Mouse (Mus musculus): ENCODE results near the gene Slit3. TPM values are rescaled to one million over a fixed set of nuclear protein-coding genes. Genes with fewer than 3 reads are reported as not detected.

The Slit3 gene
- polyA plus RNA-seq, 1 experiment, result 6.6 TPM

DNA sequence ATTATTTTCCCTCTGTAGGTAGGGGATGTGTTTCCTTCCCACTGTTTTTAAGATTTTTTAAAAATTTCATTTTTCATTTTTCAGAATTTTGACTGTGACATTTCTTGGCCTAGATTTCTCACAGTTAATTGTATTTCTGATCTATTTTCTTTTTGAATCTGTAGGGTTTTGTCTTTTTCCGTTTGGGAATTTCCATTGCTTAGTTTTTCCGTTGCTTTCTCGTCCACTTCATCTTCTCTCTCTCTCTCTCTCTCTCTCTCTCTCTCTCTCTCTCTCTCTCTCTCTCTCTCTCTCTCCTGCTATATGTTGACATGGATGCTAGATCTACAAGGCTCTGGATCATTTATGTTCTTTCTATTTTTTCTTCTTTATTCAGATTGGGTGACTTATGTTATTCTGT lies 143.7 kb downstream of the Slit3 start:
- Histone ChIP-seq H3K27ac (ENCODE audit: insufficient read depth, low read depth, low read length) (no peak overlapping the region), H3K36me3 (ENCODE audit: control insufficient read depth, insufficient read depth, low read length) (no peaks in the 10 kb centered on the region), H3K27me3 (ENCODE audit: control insufficient read depth, insufficient read depth, low read length) (no peaks in the 10 kb centered on the region), H3K4me1 (ENCODE audit: control insufficient read depth, insufficient read depth, insufficient read length, low read length) (no peaks in the 10 kb centered on the region), H3K4me3 (ENCODE audit: low read depth, low read length) (no peak overlapping the region)
- TF ChIP-seq POLR2A (IDR thresholded peaks at IDR 0.05; ENCODE audit: low read depth, low read length), result no peak
- TF ChIP-seq CTCF (IDR thresholded peaks at IDR 0.05; ENCODE audit: extremely low read depth, insufficient read length, insufficient replicate concordance, low read depth, low read length), result no peak
- 92% methylated on average over 3 of the region's 3 CpGs for WGBS

DNA sequence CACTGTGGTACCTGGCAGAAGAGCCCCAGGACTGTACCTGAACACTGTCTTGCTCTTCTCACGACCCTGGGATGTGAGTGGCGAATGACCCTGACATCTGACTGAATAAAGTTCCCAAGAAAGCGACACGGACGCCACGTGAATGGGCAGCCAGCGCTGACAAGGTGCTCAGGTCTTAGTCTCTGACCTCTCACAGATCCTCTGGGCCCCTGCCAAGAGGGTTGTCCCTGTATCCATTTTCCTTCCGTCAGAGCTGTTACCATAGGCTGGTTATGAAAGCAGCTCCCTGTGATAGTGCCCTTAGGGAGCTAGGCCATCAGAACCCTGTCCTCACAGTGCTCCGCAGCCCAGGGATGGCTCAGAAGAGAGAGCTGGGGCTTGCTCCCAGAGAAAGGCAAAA lies 149.4 kb downstream of the Slit3 start:
- Histone ChIP-seq H3K36me3 (ENCODE audit: control insufficient read depth, insufficient read depth, low read length) (no peaks in the 10 kb centered on the region), H3K4me1 (ENCODE audit: control insufficient read depth, insufficient read depth, insufficient read length, low read length) (no peaks in the 10 kb centered on the region), H3K27ac (ENCODE audit: insufficient read depth, low read depth, low read length) (no peak overlapping the region), H3K4me3 (ENCODE audit: low read depth, low read length) (no peak overlapping the region), H3K27me3 (ENCODE audit: control insufficient read depth, insufficient read depth, low read length) (no peaks in the 10 kb centered on the region)
- TF ChIP-seq POLR2A (IDR thresholded peaks at IDR 0.05; ENCODE audit: low read depth, low read length), result no peak
- 82% methylated on average over 9 of the region's 9 CpGs for WGBS

DNA sequence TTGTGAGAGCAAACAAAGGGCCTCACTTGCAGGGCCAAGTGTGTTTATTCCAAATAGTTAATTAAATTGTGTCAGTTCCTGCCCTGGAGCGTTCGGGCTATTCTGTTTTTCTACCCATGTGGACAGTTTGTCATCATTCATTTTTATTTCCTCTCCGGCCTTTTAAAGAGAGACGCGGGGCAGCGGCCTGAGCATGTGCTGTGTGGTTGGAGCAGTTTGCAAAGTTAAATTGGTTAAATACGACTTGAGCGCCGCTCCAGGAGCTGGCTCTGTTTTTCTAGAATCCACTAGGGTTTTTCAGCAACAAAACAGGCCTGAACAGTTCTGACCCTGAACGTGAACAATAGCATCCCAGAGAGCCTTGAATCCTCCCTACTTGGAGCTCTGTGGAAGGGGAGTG lies 152.4 kb downstream of the Slit3 start:
- no peak for TF ChIP-seq POLR2A (IDR thresholded peaks at IDR 0.05; ENCODE audit: low read depth, low read length)
- no peak for TF ChIP-seq CTCF (IDR thresholded peaks at IDR 0.05; ENCODE audit: extremely low read depth, insufficient read length, insufficient replicate concordance, low read depth, low read length)
- H3K4me3 ChIP-seq (ENCODE audit: low read depth, low read length), result no peak overlapping the region
- H3K27ac ChIP-seq (ENCODE audit: insufficient read depth, low read depth, low read length), result no peak overlapping the region
- H3K27me3 ChIP-seq (ENCODE audit: control insufficient read depth, insufficient read depth, low read length), result no peaks in the 10 kb centered on the region
- no peaks in the 10 kb centered on the region for H3K36me3 ChIP-seq (ENCODE audit: control insufficient read depth, insufficient read depth, low read length)
- H3K4me1 ChIP-seq (ENCODE audit: control insufficient read depth, insufficient read depth, insufficient read length, low read length), result no peaks in the 10 kb centered on the region
- WGBS, result 70% methylated on average over 10 of the region's 10 CpGs

DNA sequence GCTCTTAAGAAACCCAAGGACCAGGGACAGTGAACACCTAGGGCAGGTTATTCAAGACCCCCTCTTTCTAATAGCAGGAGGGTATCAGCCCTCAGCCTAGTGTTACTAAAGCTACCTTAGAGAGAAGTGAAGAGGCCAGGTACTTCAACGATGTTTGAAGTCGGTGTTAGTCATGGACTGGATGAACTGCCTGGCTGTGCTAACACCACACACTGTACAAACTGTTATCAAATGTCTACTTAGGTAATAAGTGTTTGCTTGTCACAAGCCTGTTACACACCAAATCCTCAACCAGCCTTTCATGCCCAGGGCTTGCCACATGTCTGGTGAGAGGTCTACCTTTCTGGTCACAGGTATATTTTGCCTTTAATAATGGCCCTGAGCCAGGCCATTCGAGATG lies 153.0 kb downstream of the Slit3 start:
- WGBS, result 76% methylated on average over 3 of the region's 3 CpGs
- Histone ChIP-seq H3K36me3 (ENCODE audit: control insufficient read depth, insufficient read depth, low read length) (no peaks in the 10 kb centered on the region), H3K4me1 (ENCODE audit: control insufficient read depth, insufficient read depth, insufficient read length, low read length) (no peaks in the 10 kb centered on the region), H3K27ac (ENCODE audit: insufficient read depth, low read depth, low read length) (no peak overlapping the region), H3K4me3 (ENCODE audit: low read depth, low read length) (no peak overlapping the region), H3K27me3 (ENCODE audit: control insufficient read depth, insufficient read depth, low read length) (no peaks in the 10 kb centered on the region)
- no peak for TF ChIP-seq POLR2A (IDR thresholded peaks at IDR 0.05; ENCODE audit: low read depth, low read length)
- no peak for TF ChIP-seq CTCF (IDR thresholded peaks at IDR 0.05; ENCODE audit: extremely low read depth, insufficient read length, insufficient replicate concordance, low read depth, low read length)

DNA sequence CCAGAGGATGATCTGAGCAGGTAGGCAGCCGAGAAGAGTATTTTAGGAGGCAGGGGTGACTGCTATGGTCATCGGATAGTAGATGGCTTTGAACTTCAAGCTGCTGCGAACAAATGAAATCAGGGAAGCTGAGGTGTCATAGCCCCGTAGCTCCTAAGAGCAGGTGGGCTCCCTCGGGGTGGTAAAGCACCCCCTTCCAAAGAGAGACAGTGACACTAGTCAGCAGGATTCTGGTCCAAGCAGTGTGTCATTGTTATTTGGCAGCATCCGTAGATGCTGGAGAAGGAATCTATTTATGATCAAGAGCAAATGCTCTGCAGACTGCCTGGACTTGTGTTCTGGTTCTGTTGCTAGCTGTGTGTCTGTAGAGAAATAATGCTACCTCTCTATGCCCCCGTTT lies 154.3 kb downstream of the Slit3 start:
- no peaks in the 10 kb centered on the region for H3K36me3 ChIP-seq (ENCODE audit: control insufficient read depth, insufficient read depth, low read length)
- H3K27ac ChIP-seq (ENCODE audit: insufficient read depth, low read depth, low read length), result no peak overlapping the region
- no peak overlapping the region for H3K4me3 ChIP-seq (ENCODE audit: low read depth, low read length)
- WGBS, result 84% methylated on average over 7 of the region's 7 CpGs
- H3K4me1 ChIP-seq (ENCODE audit: control insufficient read depth, insufficient read depth, insufficient read length, low read length), result no peaks in the 10 kb centered on the region
- TF ChIP-seq CTCF (IDR thresholded peaks at IDR 0.05; ENCODE audit: extremely low read depth, insufficient read length, insufficient replicate concordance, low read depth, low read length) (no peak), POLR2A (IDR thresholded peaks at IDR 0.05; ENCODE audit: low read depth, low read length) (no peak)
- H3K27me3 ChIP-seq (ENCODE audit: control insufficient read depth, insufficient read depth, low read length), result no peaks in the 10 kb centered on the region

DNA sequence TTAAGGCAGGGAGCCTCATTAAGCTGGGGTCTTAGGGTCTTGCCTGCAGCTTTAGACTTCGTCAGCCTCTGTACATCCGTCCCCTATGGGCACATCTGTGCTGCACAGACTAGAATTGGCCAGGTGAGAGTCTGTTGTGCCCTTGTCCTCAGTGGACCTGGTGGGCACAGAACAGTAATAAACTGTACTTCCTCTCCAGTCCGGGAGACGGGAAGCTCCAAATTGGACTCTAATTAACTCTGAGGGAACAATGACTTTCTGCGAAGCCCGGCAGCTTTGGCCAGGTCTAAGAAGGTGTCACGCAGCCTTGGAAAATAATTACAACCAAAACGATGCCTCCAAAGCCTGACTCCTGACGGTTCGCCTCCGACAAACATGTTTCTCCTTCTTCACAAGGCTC lies 155.0 kb downstream of the Slit3 start:
- TF ChIP-seq POLR2A (IDR thresholded peaks at IDR 0.05; ENCODE audit: low read depth, low read length) (no peak), CTCF (IDR thresholded peaks at IDR 0.05; ENCODE audit: extremely low read depth, insufficient read length, insufficient replicate concordance, low read depth, low read length) (no peak)
- no peak overlapping the region for H3K4me3 ChIP-seq (ENCODE audit: low read depth, low read length)
- no peaks in the 10 kb centered on the region for H3K36me3 ChIP-seq (ENCODE audit: control insufficient read depth, insufficient read depth, low read length)
- no peaks in the 10 kb centered on the region for H3K4me1 ChIP-seq (ENCODE audit: control insufficient read depth, insufficient read depth, insufficient read length, low read length)
- 82% methylated on average over 11 of the region's 11 CpGs for WGBS
- H3K27ac ChIP-seq (ENCODE audit: insufficient read depth, low read depth, low read length), result no peak overlapping the region
- no peaks in the 10 kb centered on the region for H3K27me3 ChIP-seq (ENCODE audit: control insufficient read depth, insufficient read depth, low read length)

DNA sequence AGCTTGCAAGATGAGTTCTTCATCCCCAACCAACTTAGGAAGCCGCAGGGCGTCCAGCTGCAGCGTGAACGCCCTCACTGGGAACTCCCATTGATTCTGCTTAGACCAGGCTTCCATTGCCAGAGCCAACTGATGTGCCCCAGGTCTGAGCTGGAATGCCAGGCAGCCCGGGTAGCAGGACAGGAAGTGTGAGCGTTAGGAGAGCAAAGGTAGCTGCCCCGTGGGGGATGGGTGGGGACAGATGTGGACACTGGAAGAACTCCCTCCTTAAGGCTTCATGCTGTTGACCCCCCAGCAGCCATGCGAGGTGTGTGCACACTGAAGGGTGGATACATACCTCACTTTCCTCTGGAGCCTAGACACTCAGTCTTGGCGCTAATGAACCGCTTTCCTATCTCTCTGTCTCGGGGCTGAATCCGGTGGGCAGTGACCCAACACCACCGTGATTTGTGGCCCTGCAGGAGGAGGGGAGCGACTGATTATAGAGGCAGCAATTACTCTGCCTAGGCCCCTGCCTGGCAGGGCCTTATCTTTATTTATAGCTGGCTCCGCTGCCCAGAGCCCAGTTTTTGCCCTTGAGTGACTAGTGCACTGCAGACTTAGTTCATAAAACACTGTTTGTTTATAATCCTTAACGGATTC lies 157.2 kb downstream of the Slit3 start:
- Histone ChIP-seq H3K4me1 (ENCODE audit: control insufficient read depth, insufficient read depth, insufficient read length, low read length) (no peaks in the 10 kb centered on the region), H3K36me3 (ENCODE audit: control insufficient read depth, insufficient read depth, low read length) (no peaks in the 10 kb centered on the region), H3K27ac (ENCODE audit: insufficient read depth, low read depth, low read length) (no peak overlapping the region), H3K4me3 (ENCODE audit: low read depth, low read length) (no peak overlapping the region), H3K27me3 (ENCODE audit: control insufficient read depth, insufficient read depth, low read length) (no peaks in the 10 kb centered on the region)
- 31% methylated on average over 16 of the region's 16 CpGs for WGBS
- no peak for TF ChIP-seq POLR2A (IDR thresholded peaks at IDR 0.05; ENCODE audit: low read depth, low read length)
- no peak for TF ChIP-seq CTCF (IDR thresholded peaks at IDR 0.05; ENCODE audit: extremely low read depth, insufficient read length, insufficient replicate concordance, low read depth, low read length)
